Mouse (Mus musculus) neural tube, embryonic 11.5 days (tissue): Measurements from ENCODE around the gene Gcnt2. TPM values are rescaled to one million over a fixed set of nuclear protein-coding genes. Genes with fewer than 3 reads are reported as not detected.

Source experiments
- ATAC-seq: fragments of 200-750 bp; cut with Nextera tagmentation; 2 replicates; pipeline ENCODE4 v1.8.0; 2017; ENCODE audit warnings: moderate number of reproducible peaks, mild to moderate bottlenecking, moderate TSS enrichment, moderate library complexity; ENCODE audit not compliant: insufficient read depth, low FRiP score, low TSS enrichment
- DNase-seq: peaks from one replicate; pipeline ENCODE4 v3.0.0-alpha.2; 2015; ENCODE audit warnings: low spot score
- H3K27ac ChIP-seq: fragments of 300-500 bp; sonication (generic); 2 replicates; pipeline ENCODE4 v1.5.1; 2014; ENCODE audit warnings: low read depth, mild to moderate bottlenecking, low read length
- H3K27me3 ChIP-seq: fragments of 300-500 bp; sonication (generic); 2 replicates; pipeline ENCODE4 v1.6.1; 2014; ENCODE audit warnings: mild to moderate bottlenecking, low read length, mixed read lengths; ENCODE audit not compliant: control insufficient read depth, insufficient read depth
- H3K36me3 ChIP-seq: fragments of 300-500 bp; sonication (generic); 2 replicates; pipeline ENCODE4 v1.6.1; 2014; ENCODE audit warnings: mild to moderate bottlenecking, low read length, moderate library complexity, mixed read lengths; ENCODE audit not compliant: control insufficient read depth, insufficient read depth
- H3K4me1 ChIP-seq: fragments of 300-500 bp; sonication (generic); 2 replicates; pipeline ENCODE4 v1.6.1; 2014; ENCODE audit warnings: low read length, mixed read lengths; ENCODE audit not compliant: control insufficient read depth, insufficient read depth
- H3K4me2 ChIP-seq: fragments of 300-500 bp; sonication (generic); 2 replicates; pipeline ENCODE4 v1.6.1; 2014; ENCODE audit warnings: low read depth, mild to moderate bottlenecking, moderate library complexity
- H3K4me3 ChIP-seq: fragments of 300-500 bp; sonication (generic); 2 replicates; pipeline ENCODE4 v1.5.1; 2014; ENCODE audit warnings: low read depth, low read length
- H3K9ac ChIP-seq: fragments of 300-500 bp; sonication (generic); 2 replicates; pipeline ENCODE4 v1.6.1; 2014; ENCODE audit warnings: mild to moderate bottlenecking, low read length
- H3K9me3 ChIP-seq: fragments of 300-500 bp; sonication (generic); 2 replicates; pipeline ENCODE4 v1.6.1; 2016; ENCODE audit warnings: low read length; ENCODE audit not compliant: control insufficient read depth
- WGBS: fragments of 180-500 bp; shearing (Covaris S2); extraction: QIAGEN DNeasy Blood & Tissue Kit; methylation state at CpG from one replicate; pipeline ENCODE4 v1.1.7; 2014; 5-methylcytosine and 5-hydroxymethylcytosine counted together
- polyA plus RNA-seq: library from polyadenylated mRNA; unstranded; fragments of >200 nt; fragmentation: Nextera tagmentation; extraction: Ambion mirVana; gene quantifications from 2 replicates; pipeline ENCODE4 v1.2.1, GENCODE M21; 2014

The Gcnt2 gene
- 5.9 and 6.9 TPM in 2 replicates for polyA plus RNA-seq

- ATAC-seq: no peak
- Histone ChIP-seq H3K4me3 (no peak within 1 kb of the TSS), H3K9me3 (no peaks in the 10 kb centered on the region), H3K4me2 (peak within 1 kb of the TSS; percentile 9; the same call in 1 of the 2 replicates), H3K4me1 (0 out of 2 replicates have a peak, but pooled peaks cover 3% of the 10 kb centered on the region), H3K36me3 (no peaks in the 10 kb centered on the region), H3K27ac (no peak within 1 kb of the TSS), H3K9ac (no peak within 1 kb of the TSS), H3K27me3 (no peaks in the 10 kb centered on the region)
- 40% methylated on average over 22 of the region's 22 CpGs for WGBS
- no peak for DNase-seq
Observed at GRCm38 (mm10) chr13:40859652-40860399, at the start of gene Gcnt2. Gene Gcnt2 (plus strand): TSS chr13:40859754.

- H3K36me3 ChIP-seq: no peaks in the 10 kb centered on the region
- no peak overlapping the region for H3K4me3 ChIP-seq
- ATAC-seq (no peak), DNase-seq (no peak)
- H3K9ac ChIP-seq: no peak overlapping the region
- no peak overlapping the region for H3K27ac ChIP-seq
- no peaks in the 10 kb centered on the region for H3K27me3 ChIP-seq
- no peaks in the 10 kb centered on the region for H3K4me1 ChIP-seq
- H3K4me2 ChIP-seq: no peak overlapping the region
- WGBS: 60% methylated on average over 1 of the region's 1 CpGs
- H3K9me3 ChIP-seq: no peaks in the 10 kb centered on the region
Observed at GRCm38 (mm10) chr13:40820617-40821016, 38.9 kb upstream of the Gcnt2 start.

- WGBS: 85% methylated on average over 2 of the region's 2 CpGs
- Histone ChIP-seq H3K36me3 (no peaks in the 10 kb centered on the region), H3K4me2 (no peak overlapping the region), H3K27me3 (no peaks in the 10 kb centered on the region), H3K4me3 (no peak overlapping the region), H3K27ac (no peak overlapping the region), H3K9ac (no peak overlapping the region), H3K4me1 (no peaks in the 10 kb centered on the region), H3K9me3 (no peaks in the 10 kb centered on the region)
- ATAC-seq: no peak
- no peak for DNase-seq
Observed at GRCm38 (mm10) chr13:40821911-40822310, 37.6 kb upstream of the Gcnt2 start.

GRCm38 (mm10) chr13:40841146-40841787, 18.3 kb upstream of the Gcnt2 start:
- Histone ChIP-seq H3K4me1 (no peaks in the 10 kb centered on the region), H3K4me2 (no peak overlapping the region), H3K4me3 (no peak overlapping the region), H3K36me3 (no peaks in the 10 kb centered on the region), H3K9ac (no peak overlapping the region), H3K27ac (no peak overlapping the region), H3K27me3 (no peaks in the 10 kb centered on the region), H3K9me3 (no peaks in the 10 kb centered on the region)
- DNase-seq: no peak
- 84% methylated on average over 10 of the region's 10 CpGs for WGBS
- ATAC-seq: no peak

- no peaks in the 10 kb centered on the region for H3K27me3 ChIP-seq
- H3K9ac ChIP-seq: no peak overlapping the region
- H3K4me1 ChIP-seq: no peaks in the 10 kb centered on the region
- H3K4me3 ChIP-seq: no peak overlapping the region
- ATAC-seq: no peak
- H3K4me2 ChIP-seq: no peak overlapping the region
- no peaks in the 10 kb centered on the region for H3K36me3 ChIP-seq
- H3K9me3 ChIP-seq: no peaks in the 10 kb centered on the region
- WGBS: 31% methylated on average over 1 of the region's 1 CpGs
- no peak for DNase-seq
- no peak overlapping the region for H3K27ac ChIP-seq
Observed at GRCm38 (mm10) chr13:40842141-40842540, 17.4 kb upstream of the Gcnt2 start.

GRCm38 (mm10) chr13:40843418-40844067, 16.0 kb upstream of the Gcnt2 start:
- WGBS: 24% methylated on average over 5 of the region's 5 CpGs
- H3K27ac ChIP-seq: no peak overlapping the region
- ATAC-seq: no peak

GRCm38 (mm10) chr13:40844144-40844543, 15.4 kb upstream of the Gcnt2 start:
- Histone ChIP-seq H3K9me3 (no peaks in the 10 kb centered on the region), H3K36me3 (no peaks in the 10 kb centered on the region), H3K9ac (no peak overlapping the region), H3K4me1 (no peaks in the 10 kb centered on the region), H3K27me3 (no peaks in the 10 kb centered on the region), H3K4me3 (no peak overlapping the region), H3K4me2 (no peak overlapping the region), H3K27ac (no peak overlapping the region)
- ATAC-seq (no peak), DNase-seq (no peak)
- 93% methylated on average over 5 of the region's 5 CpGs for WGBS

More at GRCm38 (mm10) chr13:40843418-40844067, 16.0 kb upstream of the Gcnt2 start:
- no peak overlapping the region for H3K4me2 ChIP-seq
- no peak overlapping the region for H3K9ac ChIP-seq
- no peaks in the 10 kb centered on the region for H3K27me3 ChIP-seq
- H3K9me3 ChIP-seq: no peaks in the 10 kb centered on the region
- H3K4me1 ChIP-seq: no peaks in the 10 kb centered on the region
- no peaks in the 10 kb centered on the region for H3K36me3 ChIP-seq
- no peak overlapping the region for H3K4me3 ChIP-seq
- peak; percentile 65 for DNase-seq

GRCm38 (mm10) chr13:40845951-40846350, 13.6 kb upstream of the Gcnt2 start:
- H3K9me3 ChIP-seq: no peaks in the 10 kb centered on the region
- H3K27ac ChIP-seq: no peak overlapping the region
- H3K36me3 ChIP-seq: no peaks in the 10 kb centered on the region
- H3K9ac ChIP-seq: no peak overlapping the region
- DNase-seq (no peak), ATAC-seq (no peak)
- no peaks in the 10 kb centered on the region for H3K27me3 ChIP-seq
- 71% methylated on average over 6 of the region's 6 CpGs for WGBS
- H3K4me2 ChIP-seq: no peak overlapping the region
- H3K4me3 ChIP-seq: no peak overlapping the region
- no peaks in the 10 kb centered on the region for H3K4me1 ChIP-seq
